Mouse (Mus musculus): ENCODE data around the gene Tnr.

- no peak for TF ChIP-seq EP300 (IDR thresholded peaks at IDR 0.05; ENCODE audit: low read depth)
- TF ChIP-seq CTCF (IDR thresholded peaks at IDR 0.05; ENCODE audit: low read depth) = no peak
Measured at GRCm38 (mm10) chr1:159809493-159809892, 285.9 kb downstream of the Tnr start.
